Mouse (Mus musculus): ENCODE data around the gene Tldc1. TPM values are rescaled to one million over a fixed set of nuclear protein-coding genes. Genes with fewer than 3 reads are reported as not detected.
A peak's percentile ranks its signal among the peaks of the same experiment; 100 is the strongest.

The Tldc1 gene
- polyA plus RNA-seq, 1 experiment from 2014 or later: 17.3 TPM

DNA sequence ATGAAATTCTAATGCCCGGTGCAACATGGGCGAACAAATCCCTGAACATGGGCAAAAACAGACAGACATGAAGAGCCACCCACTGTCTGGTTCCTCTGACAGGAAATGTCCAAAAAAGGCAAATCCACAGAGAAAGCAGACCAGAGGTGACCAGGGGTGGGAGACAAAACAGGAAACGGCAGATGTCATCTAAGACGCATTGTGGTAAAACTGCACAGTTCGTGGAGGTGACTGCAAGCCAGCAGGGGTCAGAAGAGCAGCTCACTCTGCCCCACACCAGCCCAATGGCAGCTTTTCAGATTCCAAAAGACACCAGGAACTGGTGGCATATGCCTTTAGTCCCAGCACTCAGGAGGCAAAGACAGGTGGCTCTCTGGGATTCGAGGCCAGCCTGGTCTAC is 33.7 kb upstream of the Tldc1 start:
- 74% methylated on average over 6 of the region's 6 CpGs for WGBS
- Histone ChIP-seq H3K36me3 (replicated peaks) (peaks cover 61% of the 10 kb centered on the region), H3K4me1 (peaks cover 68% of the 10 kb centered on the region), H3K4me3 (no peak overlapping the region), H3K9me3 (no peaks in the 10 kb centered on the region), H3K27ac (peak overlapping the region; percentile 82), H3K27me3 (ENCODE audit: poor library complexity, severe bottlenecking) (no peaks in the 10 kb centered on the region)
- no peak for DNase-seq (ENCODE audit: extremely low spot score, low spot score)

DNA sequence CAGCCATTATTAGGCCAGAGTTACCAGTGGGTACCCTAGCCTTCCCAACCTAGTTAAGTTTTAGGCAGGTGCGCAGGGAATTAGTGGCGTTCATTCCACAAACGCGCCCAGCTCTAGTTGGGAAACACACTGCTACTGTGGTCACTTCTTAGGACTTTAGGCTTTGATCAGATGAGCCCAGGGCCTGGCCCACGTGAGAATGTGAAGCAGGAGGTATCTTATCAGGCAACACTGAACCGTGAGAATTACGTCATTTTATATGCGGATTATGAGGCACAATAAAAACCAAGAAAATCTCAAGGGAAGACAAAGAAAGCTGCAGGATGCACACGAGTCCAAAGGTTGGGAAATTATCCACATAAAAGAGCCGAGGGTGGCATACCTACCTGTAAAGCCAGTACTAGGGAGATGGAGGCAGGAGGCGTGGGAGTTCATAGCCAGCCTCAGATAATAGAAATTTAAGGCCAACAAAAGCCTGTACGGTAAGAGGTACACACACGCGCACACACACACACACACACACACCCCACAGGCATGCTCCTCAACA is 32.8 kb upstream of the Tldc1 start:
- Histone ChIP-seq H3K4me1 (peaks cover 66% of the 10 kb centered on the region), H3K27me3 (ENCODE audit: poor library complexity, severe bottlenecking) (no peaks in the 10 kb centered on the region), H3K4me3 (no peak overlapping the region), H3K9me3 (no peaks in the 10 kb centered on the region), H3K36me3 (replicated peaks) (peaks cover 60% of the 10 kb centered on the region), H3K27ac (peak overlapping the region; percentile 82)
- no peak for DNase-seq (ENCODE audit: extremely low spot score, low spot score)
- 89% methylated on average over 14 of the region's 14 CpGs for WGBS

DNA sequence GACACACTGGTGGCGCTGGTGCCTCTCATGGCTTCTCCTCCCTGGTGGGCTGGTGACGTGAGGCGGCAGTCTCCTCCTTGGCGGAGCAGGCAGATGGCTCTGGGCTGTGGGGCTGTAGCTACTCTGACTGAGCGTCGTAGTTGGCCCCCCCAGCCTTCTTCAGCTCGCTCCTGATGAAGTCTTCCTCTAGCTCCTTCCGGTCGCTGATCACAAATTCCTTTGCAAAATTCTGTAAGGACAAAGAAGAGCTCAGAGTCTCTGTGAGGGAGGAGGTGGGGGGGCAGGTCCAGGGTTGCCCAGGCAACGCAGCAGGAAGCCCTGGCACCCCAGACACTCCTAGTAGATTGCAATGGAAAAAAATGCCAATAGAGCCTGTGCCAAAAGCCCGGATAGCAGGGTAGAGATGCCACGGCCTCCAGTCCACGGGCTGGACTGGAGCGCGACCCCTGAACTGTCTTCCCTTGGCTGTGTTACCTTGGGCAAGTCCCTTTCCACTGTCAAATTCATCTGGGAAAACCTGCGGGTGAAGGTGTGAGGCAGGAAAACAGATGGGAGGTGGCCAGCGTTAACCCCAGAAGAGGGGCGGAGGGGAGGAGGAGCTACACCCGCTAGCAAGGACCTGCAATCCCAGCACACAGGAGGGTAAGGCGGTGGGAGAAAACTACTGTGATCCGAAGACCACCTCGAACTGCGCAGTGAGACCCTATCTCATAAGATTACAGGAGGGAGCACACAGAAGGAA is 32.1 kb upstream of the Tldc1 start:
- peaks cover 65% of the 10 kb centered on the region for H3K4me1 ChIP-seq

DNA sequence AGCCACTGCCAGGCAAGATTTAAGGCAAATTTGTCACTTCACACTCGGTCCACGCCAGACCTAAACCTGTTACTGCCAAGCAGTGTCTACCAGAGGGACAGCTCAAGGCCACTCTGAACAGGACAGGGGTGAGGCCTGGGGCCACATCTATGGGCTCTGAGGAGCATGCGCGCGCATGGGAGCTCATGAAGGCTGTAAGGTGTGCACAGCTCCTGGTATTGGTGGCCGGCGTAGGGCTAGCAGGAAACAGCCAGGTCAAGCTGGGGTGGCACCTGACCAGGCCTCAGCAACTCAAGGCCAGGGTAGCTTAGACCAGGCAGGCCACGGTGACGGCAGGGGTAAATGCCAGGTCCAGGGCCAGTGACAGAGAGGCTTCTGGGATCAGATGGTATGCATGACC is 31.4 kb upstream of the Tldc1 start:
- WGBS: 95% methylated on average over 9 of the region's 9 CpGs
- no peaks in the 10 kb centered on the region for H3K27me3 ChIP-seq (ENCODE audit: poor library complexity, severe bottlenecking)
- peak overlapping the region; percentile 82 for H3K27ac ChIP-seq
- H3K4me3 ChIP-seq: peak overlapping the region; percentile 11; the same call in 1 of the 2 replicates
- no peak for DNase-seq (ENCODE audit: extremely low spot score, low spot score)
- H3K36me3 ChIP-seq (replicated peaks): peaks cover 47% of the 10 kb centered on the region
- H3K9me3 ChIP-seq: no peaks in the 10 kb centered on the region
- peaks cover 71% of the 10 kb centered on the region for H3K4me1 ChIP-seq

More for the DNA sequence above, 32.1 kb upstream of the Tldc1 start:
- Histone ChIP-seq H3K4me3 (peak overlapping the region; percentile 11), H3K9me3 (no peaks in the 10 kb centered on the region), H3K36me3 (replicated peaks) (peaks cover 54% of the 10 kb centered on the region), H3K27me3 (ENCODE audit: poor library complexity, severe bottlenecking) (no peaks in the 10 kb centered on the region), H3K27ac (peak overlapping the region; percentile 82)
- WGBS: 65% methylated on average over 23 of the region's 23 CpGs
- no peak for DNase-seq (ENCODE audit: extremely low spot score, low spot score)

DNA sequence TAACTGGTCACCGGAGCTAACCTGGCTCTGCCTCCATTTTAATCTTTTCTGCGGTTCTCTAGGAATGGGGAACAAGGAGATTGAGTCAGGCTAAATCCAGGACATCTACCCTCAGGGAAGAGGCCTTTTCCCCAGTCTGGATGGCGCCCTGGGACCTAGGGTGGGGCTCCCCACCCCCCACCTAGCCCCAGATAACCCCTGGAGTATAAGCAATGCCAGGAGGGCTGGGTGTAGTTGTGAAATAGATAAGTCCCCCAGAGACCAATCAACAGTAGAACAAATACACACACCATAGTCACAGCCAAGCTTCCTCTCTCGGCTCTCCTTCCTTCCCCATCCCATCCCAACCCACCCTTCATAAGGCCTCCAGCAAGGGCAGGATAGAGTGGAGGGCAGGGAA is 29.5 kb upstream of the Tldc1 start:
- H3K27ac ChIP-seq: no peak overlapping the region
- DNase-seq (ENCODE audit: extremely low spot score, low spot score): no peak
- H3K36me3 ChIP-seq (replicated peaks): peaks cover 41% of the 10 kb centered on the region
- no peak overlapping the region for H3K4me3 ChIP-seq
- H3K4me1 ChIP-seq: peaks cover 59% of the 10 kb centered on the region
- H3K9me3 ChIP-seq: no peaks in the 10 kb centered on the region
- no peaks in the 10 kb centered on the region for H3K27me3 ChIP-seq (ENCODE audit: poor library complexity, severe bottlenecking)
- 94% methylated on average over 4 of the region's 4 CpGs for WGBS

DNA sequence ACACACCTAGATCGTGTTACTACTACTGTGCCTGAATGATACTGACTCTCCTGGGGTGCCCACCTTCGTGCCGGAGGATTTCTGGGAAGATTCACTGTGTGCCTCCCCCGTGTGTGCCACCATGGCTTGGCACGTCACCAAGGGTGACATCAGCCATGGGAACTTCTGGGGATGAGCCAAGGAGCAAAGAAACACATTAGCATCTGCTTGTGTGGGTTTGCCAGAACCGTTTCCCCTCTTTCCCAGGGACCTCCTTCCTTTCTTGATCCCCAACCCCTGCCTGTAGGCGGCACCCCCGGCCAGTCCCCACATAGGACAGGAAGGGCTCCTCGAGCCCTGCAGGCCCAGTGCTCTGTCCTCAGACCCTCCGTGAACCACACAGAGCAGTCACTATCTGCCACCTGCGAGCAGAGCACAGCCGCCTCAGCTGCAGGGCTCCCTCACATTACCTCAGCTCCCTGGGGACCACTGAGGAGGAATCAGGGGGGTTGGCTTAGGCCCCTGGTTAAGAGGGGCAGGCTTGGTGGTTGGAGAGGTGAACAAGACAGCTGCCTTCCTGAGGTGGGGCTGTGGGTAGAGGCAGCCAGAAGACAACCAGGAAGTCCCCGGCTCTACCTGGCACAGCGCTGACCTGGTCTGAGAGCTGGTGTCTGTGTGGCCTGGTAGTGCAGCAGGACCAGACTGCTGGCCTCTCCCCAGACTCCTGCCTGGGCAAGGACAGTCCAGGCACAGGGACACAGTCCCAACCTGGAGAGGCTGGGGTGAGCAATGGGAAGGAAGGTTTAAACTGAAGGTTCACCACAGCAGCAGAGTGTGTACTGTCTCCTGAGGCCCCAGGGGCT is 28.4 kb upstream of the Tldc1 start:
- Histone ChIP-seq H3K4me3 (no peak overlapping the region), H3K27ac (peak overlapping the region; percentile 48; the same call in 1 of the 2 replicates)
- 85% methylated on average over 14 of the region's 14 CpGs for WGBS

DNA sequence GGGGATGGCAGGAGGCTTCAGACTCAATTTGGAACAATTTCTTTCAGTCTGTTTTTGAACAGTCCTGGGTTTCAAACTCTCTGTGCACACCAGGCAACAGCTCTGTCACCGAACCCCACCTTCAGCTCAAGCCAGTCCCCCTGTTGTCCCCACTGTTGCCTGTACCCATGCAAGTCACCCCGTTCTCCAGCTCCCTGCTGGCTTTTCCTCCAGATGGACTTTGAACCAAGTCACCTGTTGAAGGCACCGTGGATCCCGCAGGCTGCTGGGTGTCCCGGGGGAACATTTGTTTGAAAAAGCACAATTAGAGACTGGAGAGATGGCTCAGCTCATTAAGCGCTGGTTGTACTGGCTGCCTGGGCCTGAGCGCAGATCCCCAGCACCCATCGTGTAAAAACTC is 27.1 kb upstream of the Tldc1 start:
- DNase-seq (ENCODE audit: extremely low spot score, low spot score): no peak
- Histone ChIP-seq H3K27me3 (ENCODE audit: poor library complexity, severe bottlenecking) (no peaks in the 10 kb centered on the region), H3K36me3 (replicated peaks) (peaks cover 39% of the 10 kb centered on the region), H3K4me1 (peaks cover 49% of the 10 kb centered on the region), H3K9me3 (no peaks in the 10 kb centered on the region), H3K27ac (0 out of 2 replicates have a peak overlapping the region, but pooled peaks have one; percentile 3), H3K4me3 (no peak overlapping the region)
- whole genome bisulfite sequencing: 79% methylated on average over 8 of the region's 8 CpGs

More for the DNA sequence above, 28.4 kb upstream of the Tldc1 start:
- no peaks in the 10 kb centered on the region for H3K27me3 ChIP-seq (ENCODE audit: poor library complexity, severe bottlenecking)
- H3K9me3 ChIP-seq: no peaks in the 10 kb centered on the region
- H3K4me1 ChIP-seq: peaks cover 51% of the 10 kb centered on the region
- peaks cover 41% of the 10 kb centered on the region for H3K36me3 ChIP-seq (replicated peaks)
- DNase-seq (ENCODE audit: extremely low spot score, low spot score): no peak

DNA sequence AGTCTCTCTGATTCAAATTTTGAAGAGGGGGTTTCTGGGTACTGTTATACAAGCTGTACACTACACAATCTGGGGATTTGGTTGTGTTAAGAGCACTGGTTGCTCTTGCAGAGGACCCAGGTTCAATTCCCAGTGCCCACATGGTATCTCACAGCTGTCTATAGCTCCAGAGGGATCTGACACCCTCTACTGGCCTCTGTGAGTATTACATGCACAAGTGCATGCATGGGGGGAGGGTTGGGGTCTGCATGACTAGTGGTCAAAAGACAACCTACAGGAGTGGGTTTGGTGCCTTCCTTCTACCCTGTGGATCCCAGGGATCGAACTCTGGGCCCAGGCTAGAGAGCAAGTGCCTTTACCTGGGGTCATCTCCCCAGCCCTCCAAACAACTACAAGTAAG is 24.4 kb upstream of the Tldc1 start:
- peaks cover 64% of the 10 kb centered on the region for H3K4me1 ChIP-seq
- no peak for DNase-seq (ENCODE audit: extremely low spot score, low spot score)
- WGBS: 92% methylated on average over 1 of the region's 1 CpGs
- no peak overlapping the region for H3K4me3 ChIP-seq
- no peaks in the 10 kb centered on the region for H3K9me3 ChIP-seq
- no peaks in the 10 kb centered on the region for H3K27me3 ChIP-seq (ENCODE audit: poor library complexity, severe bottlenecking)
- no peak overlapping the region for H3K27ac ChIP-seq
- peaks cover 12% of the 10 kb centered on the region; the same call in 1 of the 2 replicates for H3K36me3 ChIP-seq (replicated peaks)

DNA sequence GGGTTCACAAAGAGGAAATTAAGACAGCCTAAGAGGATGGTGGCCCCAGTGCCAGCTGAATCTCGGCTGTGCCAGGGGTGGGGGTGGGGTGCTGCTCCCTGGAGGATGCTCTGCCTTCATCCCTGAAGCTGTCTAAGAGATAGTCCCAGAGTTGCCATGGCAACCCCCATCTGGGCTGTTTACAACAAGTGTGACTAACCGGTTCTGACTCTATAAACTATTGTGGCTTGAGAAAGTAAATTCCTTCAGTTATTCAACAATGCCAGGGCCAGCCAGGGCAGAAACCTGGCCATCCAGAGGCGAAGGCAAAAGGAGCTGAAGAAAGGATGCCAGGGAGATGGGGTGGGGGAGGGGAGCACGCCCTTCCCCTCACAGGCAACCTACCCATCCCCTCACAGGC is 23.0 kb upstream of the Tldc1 start:
- Histone ChIP-seq H3K4me3 (no peak overlapping the region), H3K4me1 (peaks cover 61% of the 10 kb centered on the region), H3K27me3 (ENCODE audit: poor library complexity, severe bottlenecking) (no peaks in the 10 kb centered on the region), H3K9me3 (no peaks in the 10 kb centered on the region), H3K27ac (peak overlapping the region; percentile 66), H3K36me3 (replicated peaks) (no peaks in the 10 kb centered on the region)
- 23% methylated on average over 4 of the region's 4 CpGs for WGBS
- DNase-seq (ENCODE audit: extremely low spot score, low spot score): no peak

DNA sequence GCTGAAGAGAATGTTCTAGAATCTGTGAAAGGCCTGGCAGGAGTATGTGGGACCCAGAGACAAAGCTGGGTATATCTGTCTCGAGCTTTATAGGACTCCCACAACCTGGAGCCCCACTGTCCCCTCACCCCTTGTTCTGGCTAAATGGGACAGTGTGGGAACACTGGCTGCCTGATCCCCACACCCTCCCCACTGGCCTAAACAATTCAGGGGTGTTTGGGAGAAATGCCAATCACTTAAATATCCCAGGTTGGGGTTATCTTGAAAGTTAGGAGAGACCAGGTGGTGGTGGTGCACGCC is 20.7 kb upstream of the Tldc1 start:
- 63% methylated on average over 2 of the region's 2 CpGs for WGBS
- no peak for DNase-seq (ENCODE audit: extremely low spot score, low spot score)
- H3K36me3 ChIP-seq (replicated peaks): no peaks in the 10 kb centered on the region
- no peaks in the 10 kb centered on the region for H3K9me3 ChIP-seq
- H3K4me3 ChIP-seq: peak overlapping the region; percentile 28; the same call in 1 of the 2 replicates
- H3K27me3 ChIP-seq (ENCODE audit: poor library complexity, severe bottlenecking): no peaks in the 10 kb centered on the region
- peak overlapping the region; percentile 83 for H3K27ac ChIP-seq
- H3K4me1 ChIP-seq: peaks cover 63% of the 10 kb centered on the region

DNA sequence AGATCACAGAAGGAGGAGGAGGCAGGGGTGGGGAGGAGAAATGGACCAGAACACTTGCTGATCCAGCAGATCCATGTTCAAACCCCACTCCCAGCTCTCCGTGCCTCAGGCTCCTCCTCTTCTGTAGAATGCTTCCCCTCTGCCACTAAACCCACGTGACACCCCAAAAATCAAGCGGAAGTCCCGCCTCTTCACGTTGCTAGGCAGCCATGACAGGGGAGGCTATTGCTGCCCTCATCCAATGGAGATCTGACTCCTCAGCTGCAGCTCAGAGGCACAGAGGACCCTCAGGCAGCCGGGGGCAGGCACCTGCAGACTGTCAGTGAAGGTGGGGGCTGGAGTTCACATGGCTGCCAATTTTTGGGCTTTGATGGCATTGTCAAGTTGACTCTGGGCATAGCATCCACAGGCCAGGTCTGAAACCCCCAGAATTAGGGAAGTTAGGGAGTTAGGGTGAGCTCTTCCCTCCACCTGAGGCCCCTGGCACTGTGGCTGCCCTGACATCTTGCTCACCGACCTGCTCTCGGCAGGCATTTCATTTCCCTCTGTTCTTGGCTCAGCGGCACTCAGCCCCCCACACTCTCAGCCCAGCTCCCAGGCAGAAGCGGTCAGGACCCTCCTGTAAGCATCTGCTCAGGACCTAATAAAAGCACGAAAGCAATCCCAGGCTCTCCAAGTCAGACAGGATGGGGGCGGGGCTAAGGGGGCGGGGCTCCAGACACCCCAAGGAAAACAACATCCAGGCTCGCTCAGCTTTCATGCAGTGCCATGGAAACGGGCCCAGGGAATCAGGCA is 20.2 kb upstream of the Tldc1 start:
- H3K4me3 ChIP-seq: peak overlapping the region; percentile 28
- H3K27ac ChIP-seq: peak overlapping the region; percentile 83
- H3K4me1 ChIP-seq: peaks cover 59% of the 10 kb centered on the region
- H3K27me3 ChIP-seq (ENCODE audit: poor library complexity, severe bottlenecking): no peaks in the 10 kb centered on the region
- H3K9me3 ChIP-seq: no peaks in the 10 kb centered on the region
- WGBS: 11% methylated on average over 15 of the region's 15 CpGs
- DNase-seq (ENCODE audit: extremely low spot score, low spot score): peak; percentile 75
- no peaks in the 10 kb centered on the region for H3K36me3 ChIP-seq (replicated peaks)

DNA sequence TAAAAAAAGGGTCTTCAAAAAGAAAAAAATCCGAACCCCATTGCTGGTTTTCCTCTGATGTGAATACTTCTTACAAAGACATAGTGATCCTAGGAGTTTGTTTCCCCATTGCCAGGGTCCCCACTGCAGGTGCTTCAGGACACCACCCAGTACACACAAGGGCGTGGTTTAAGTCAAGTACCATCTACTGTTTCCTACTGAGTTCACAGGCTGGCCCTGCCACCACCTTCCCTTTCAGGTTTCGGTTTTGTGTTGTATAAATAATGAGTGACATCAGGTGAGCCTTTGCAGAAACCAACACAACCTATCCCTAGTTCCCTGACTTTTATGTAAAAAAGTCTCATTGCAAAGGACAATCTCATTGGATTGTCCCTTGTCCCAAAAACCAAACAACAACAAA is 17.4 kb upstream of the Tldc1 start:
- no peaks in the 10 kb centered on the region for H3K9me3 ChIP-seq
- WGBS: 92% methylated on average over 3 of the region's 3 CpGs
- peaks cover 74% of the 10 kb centered on the region for H3K4me1 ChIP-seq
- H3K36me3 ChIP-seq (replicated peaks): no peaks in the 10 kb centered on the region
- H3K27me3 ChIP-seq (ENCODE audit: poor library complexity, severe bottlenecking): no peaks in the 10 kb centered on the region
- DNase-seq (ENCODE audit: extremely low spot score, low spot score): no peak
- no peak overlapping the region; the same call in 1 of the 2 replicates for H3K27ac ChIP-seq
- no peak overlapping the region for H3K4me3 ChIP-seq
